Mouse (Mus musculus): ENCODE measurements around the gene Artn. TPM values are rescaled to one million over a fixed set of nuclear protein-coding genes. Genes with fewer than 3 reads are reported as not detected.

The Artn gene
- total RNA-seq, 2 experiments from 2014 or later = 3.6 to 3.9 TPM

DNA sequence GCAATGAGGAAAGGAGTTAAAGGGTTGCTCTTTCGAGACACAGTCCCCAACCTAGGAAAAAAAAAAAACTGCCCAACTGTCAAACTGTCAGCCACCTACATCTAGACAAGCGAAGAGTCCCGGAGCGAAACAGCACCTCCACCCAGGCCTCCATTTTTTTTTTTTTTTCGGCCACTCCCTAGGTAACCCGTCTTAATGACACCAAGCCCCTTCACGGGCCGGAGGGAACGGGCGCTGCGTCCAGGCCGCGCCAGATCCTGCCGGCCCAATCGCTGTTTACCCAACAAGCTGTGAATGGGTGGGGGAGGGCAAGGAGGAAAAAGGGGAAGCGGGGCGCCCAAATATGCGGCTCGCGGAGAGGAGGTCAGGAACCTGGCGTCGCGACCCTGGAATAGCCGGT, 42.9 kb downstream of the Artn start:
- intact Hi-C loops (cut with DNase I) = loop anchor here (2.0 kb wide), 1 partner anchor 28 kb away; the partner anchor contains the start of gene Ipo13
- no peak for TF ChIP-seq CTCF (IDR thresholded peaks at IDR 0.05)
- DNase-seq (ENCODE audit: extremely low spot score in 1 of 2, low spot score in 2 of 2) = no peak

DNA sequence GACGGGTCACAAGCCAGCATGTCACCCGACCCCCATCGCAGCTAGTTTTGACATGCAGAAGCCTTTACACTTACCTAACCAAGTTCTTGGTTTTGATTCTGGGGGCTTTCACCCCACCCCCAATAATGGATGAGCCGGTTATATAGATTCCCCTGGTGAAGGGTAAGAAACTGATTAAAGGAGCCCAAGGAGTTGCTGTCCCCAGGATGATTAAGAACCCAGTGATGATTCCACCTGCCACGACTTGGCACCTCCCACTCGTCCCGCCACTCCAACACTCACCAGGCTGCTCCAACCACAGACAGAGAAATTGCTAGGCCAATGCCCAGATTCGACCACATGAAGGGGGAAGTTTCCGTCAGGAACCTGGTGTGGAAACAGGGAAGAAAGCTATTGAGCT, 43.6 kb downstream of the Artn start:
- intact Hi-C loops (cut with DNase I) = loop anchor here (2.0 kb wide), 1 partner anchor 29 kb away; the partner anchor contains the start of gene Ipo13
- DNase-seq (ENCODE audit: extremely low spot score in 1 of 2, low spot score in 2 of 2) = no peak
- Histone ChIP-seq H3K27ac (no peak overlapping the region), H3K4me3 (peak overlapping the region; percentile 89)
- no peak for TF ChIP-seq CTCF (IDR thresholded peaks at IDR 0.05)

More for the DNA sequence above, 42.9 kb downstream of the Artn start:
- Histone ChIP-seq H3K27ac (peak overlapping the region; percentile 97), H3K4me3 (peak overlapping the region; percentile 89)

DNA sequence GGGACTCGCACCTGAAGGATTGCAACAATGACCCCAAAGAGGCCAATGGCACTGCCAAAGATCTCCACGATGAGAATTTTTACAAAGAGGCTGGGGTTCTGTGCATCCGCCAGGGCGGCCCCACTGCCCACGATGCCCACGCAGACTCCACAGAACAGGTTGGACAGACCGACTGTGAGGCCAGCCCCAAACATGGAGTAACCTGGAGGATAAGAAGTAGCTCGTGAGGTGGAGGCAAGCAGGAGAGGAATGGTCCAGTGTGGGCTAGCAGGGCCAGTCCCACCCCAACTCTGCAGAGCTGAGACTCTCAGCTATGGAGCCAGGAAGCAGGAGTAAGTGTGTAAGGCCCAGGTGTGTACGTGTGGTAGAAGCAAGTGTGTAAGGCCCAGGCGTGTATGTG, 44.5 kb downstream of the Artn start:
- H3K4me3 ChIP-seq = no peak overlapping the region
- intact Hi-C loops (cut with DNase I) = no loop called here
- no peak for TF ChIP-seq CTCF (IDR thresholded peaks at IDR 0.05)
- no peak for DNase-seq (ENCODE audit: extremely low spot score in 1 of 2, low spot score in 2 of 2)
- H3K27ac ChIP-seq = no peak overlapping the region

DNA sequence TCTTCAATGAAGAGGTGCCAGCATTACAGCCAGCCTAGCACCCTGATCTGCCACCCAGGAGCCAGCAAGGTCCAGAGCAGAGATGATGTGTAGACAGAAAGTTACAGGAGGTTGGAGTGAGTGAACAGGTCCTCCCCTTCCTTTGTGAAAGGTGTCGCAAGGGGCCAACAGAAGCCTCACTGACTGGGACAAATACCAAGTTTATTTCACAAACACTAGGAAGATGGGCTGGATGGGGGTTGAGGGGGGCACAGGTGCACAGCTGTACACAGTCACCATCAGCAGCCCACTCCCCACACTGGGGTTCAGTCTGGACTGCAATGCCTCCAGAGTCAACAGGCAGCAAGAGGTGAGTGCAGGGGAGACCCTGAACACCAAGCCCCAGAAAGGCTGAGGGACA, 45.4 kb downstream of the Artn start:
- DNase-seq (ENCODE audit: extremely low spot score in 1 of 2, low spot score in 2 of 2) = no peak
- peak overlapping the region; percentile 75 for H3K4me3 ChIP-seq
- H3K27ac ChIP-seq = no peak overlapping the region
- intact Hi-C loops (cut with DNase I) = no loop called here
- TF ChIP-seq CTCF (IDR thresholded peaks at IDR 0.05) = no peak

DNA sequence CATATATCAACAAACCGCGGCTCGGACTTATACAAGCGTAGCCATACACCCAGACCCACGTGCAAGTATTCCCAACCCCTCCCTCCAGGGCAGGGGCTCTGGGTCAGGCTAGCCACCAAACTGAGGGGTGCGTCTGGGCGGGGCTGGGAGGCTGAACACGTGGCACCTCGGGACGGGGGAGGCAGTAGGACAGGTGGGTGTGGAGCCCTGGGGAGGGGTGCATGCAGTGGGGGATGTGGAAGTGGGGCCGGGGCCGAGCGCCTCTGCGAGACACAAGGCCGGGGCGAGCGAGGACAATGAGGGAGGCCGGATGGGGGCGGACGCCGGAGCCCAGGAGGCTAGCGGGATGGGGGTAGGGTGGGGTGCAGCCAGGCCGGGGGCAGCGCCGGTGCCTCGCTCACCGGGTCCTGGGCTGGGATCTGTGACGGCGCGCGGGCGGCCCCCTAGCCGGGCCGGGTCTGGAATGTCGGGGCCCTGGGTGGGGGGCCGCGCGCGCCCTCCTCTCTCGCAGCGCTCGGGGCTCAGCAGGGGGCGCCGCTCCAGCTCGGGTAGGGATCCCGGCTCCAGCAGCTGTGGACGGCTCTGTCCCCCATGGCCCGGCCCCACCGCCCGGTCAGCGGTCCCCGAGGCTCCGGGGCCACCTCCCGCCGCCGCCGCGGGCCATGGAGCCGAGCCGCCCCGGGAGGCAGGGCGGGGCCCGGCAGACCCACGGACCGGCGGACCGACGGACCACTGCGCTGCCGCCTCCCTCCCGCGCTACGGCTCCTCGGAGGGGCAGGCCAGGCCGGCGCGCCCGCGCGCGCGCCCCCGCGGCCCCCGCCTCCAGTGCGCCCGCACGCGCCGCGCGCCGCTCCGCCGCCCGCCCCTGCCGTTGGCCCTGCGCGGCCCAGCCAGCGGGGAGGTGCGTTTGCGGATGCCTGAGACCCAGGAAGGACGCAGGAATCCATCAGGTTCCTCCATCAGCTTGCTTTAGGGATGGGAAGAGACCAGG, 46.6 kb downstream of the Artn start, which contains the start of gene B4galt2:
B4galt2 (minus strand) TSS at position 787 of the 991 bp plus-strand sequence.
- intact Hi-C loops (cut with DNase I) = no loop called here
- DNase-seq (ENCODE audit: extremely low spot score in 1 of 2, low spot score in 2 of 2) = peak; percentile 74 to 79
- TF ChIP-seq CTCF (IDR thresholded peaks at IDR 0.05) = peak; percentile 33
- H3K4me3 ChIP-seq = peak within 1 kb of the TSS; percentile 75
- H3K27ac ChIP-seq = peak within 1 kb of the TSS; percentile 93

DNA sequence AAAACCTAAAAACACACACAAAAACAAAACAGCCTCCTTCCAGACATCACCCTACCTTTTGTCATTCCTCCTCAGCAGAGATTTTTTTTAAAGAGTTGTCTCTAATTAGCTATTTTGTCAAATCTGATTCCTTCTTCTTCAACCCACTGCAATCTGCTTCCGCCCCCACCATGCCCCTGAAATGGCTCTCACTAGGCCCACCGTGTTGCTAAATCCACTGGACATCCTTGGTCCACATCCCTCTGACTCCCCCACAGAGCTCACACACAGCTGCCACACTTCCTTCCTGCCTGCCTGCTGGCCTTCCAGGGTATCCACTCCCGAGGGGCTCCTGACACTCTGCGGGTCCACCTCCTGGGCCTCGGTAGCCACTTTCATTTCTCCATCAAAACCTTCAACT, 50.9 kb downstream of the Artn start:
- H3K27ac ChIP-seq = no peak overlapping the region
- no peak overlapping the region for H3K4me3 ChIP-seq
- TF ChIP-seq CTCF (IDR thresholded peaks at IDR 0.05) = no peak
- intact Hi-C loops (cut with DNase I) = no loop called here
- no peak for DNase-seq (ENCODE audit: extremely low spot score in 1 of 2, low spot score in 2 of 2)

DNA sequence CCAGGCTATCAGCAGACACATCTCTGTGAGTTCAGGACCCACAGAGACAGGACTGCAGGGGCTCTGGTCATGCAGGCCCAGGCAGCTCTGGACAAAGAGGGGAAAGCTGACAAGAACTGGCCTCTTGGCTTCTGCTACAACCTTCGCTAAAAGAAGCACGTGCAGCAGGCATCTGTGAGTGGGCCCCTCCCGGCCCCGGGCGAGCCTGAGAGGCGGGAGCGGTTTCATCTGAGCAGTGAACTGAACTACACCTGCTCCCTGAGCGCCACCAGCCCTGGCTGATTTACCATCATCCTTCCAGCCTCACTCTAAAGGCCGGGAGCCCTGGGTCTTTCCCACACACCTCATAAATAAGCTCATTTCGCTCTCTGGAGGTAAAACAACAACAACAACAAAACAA, 51.3 kb downstream of the Artn start:
- no peak for TF ChIP-seq CTCF (IDR thresholded peaks at IDR 0.05)
- no peak overlapping the region for H3K27ac ChIP-seq
- no peak overlapping the region for H3K4me3 ChIP-seq
- no peak for DNase-seq (ENCODE audit: extremely low spot score in 1 of 2, low spot score in 2 of 2)
- intact Hi-C loops (cut with DNase I) = no loop called here

Other genes starting within 250 kb of the Artn start
- gene Dmap1, start 247.5 kb downstream of the Artn start, total RNA-seq (2021) = 10 to 100 TPM; 37.3 to 42.0 TPM
- gene Gm12845, start 205.4 kb downstream of the Artn start, total RNA-seq (2021) = not detected
- gene Klf17, start 164.1 kb downstream of the Artn start, total RNA-seq (2021) = not detected
- 10 to 100 TPM; 34.2 to 35.4 TPM for gene Slc6a9, start 95.3 kb downstream of the Artn start, total RNA-seq (2021)
- 1 to 10 TPM in 1 of 2 experiments, under 1 TPM in 1; 0.94 to 1.4 TPM for gene Ccdc24, start 57.2 kb downstream of the Artn start, total RNA-seq (2021)
- 10 to 100 TPM; 86.7 to 90.6 TPM for gene B4galt2, start 46.3 kb downstream of the Artn start, total RNA-seq (2021)
- gene Atp6v0b, start 42.4 kb downstream of the Artn start, total RNA-seq (2021) = 100 to 1,000 TPM; 430 to 462 TPM
- 10 to 100 TPM in 1 of 2 experiments, 1 to 10 TPM in 1; 9.1 to 11.4 TPM for gene Dph2, start 37.7 kb downstream of the Artn start, total RNA-seq (2021)
- 100 to 1,000 TPM; 115 to 123 TPM for gene Ipo13, start 14.8 kb downstream of the Artn start, total RNA-seq (2021)
- gene St3gal3, start 205.2 kb upstream of the Artn start, total RNA-seq (2021) = 10 to 100 TPM; 46.0 to 47.4 TPM

Data from left cerebral cortex, adult 2 months (tissue).